Mouse (Mus musculus) liver, embryonic 15.5 days (tissue): ENCODE results near the gene Foxo1. TPM values are rescaled to one million over a fixed set of nuclear protein-coding genes. Genes with fewer than 3 reads are reported as not detected.

ENCODE experiments used
- ATAC-seq: fragments of 200-750 bp; cut with Nextera tagmentation; 2 replicates; pipeline ENCODE4 v1.8.0; 2017; ENCODE audit warnings: moderate number of reproducible peaks, mild to moderate bottlenecking, moderate library complexity; ENCODE audit not compliant: insufficient read depth
- H3K27ac ChIP-seq: fragments of 300-500 bp; sonication (generic); replicated peaks from 2 replicates; pipeline ENCODE4 v1.5.1; 2015; ENCODE audit warnings: mild to moderate bottlenecking, inconsistent platforms
- H3K27me3 ChIP-seq: fragments of 300-500 bp; sonication (generic); 2 replicates; pipeline ENCODE4 v1.6.1; 2015; ENCODE audit warnings: mild to moderate bottlenecking, inconsistent platforms
- H3K36me3 ChIP-seq: fragments of 300-500 bp; sonication (generic); replicated peaks from 2 replicates; pipeline ENCODE4 v1.6.1; 2015; ENCODE audit warnings: moderate library complexity, mild to moderate bottlenecking, inconsistent platforms
- H3K4me1 ChIP-seq: fragments of 300-500 bp; sonication (generic); replicated peaks from 2 replicates; pipeline ENCODE4 v1.6.1; 2015; ENCODE audit warnings: inconsistent platforms
- H3K4me2 ChIP-seq: fragments of 300-500 bp; sonication (generic); 2 replicates; pipeline ENCODE4 v1.6.1; 2015; ENCODE audit warnings: moderate library complexity, mild to moderate bottlenecking, inconsistent platforms
- H3K4me3 ChIP-seq: fragments of 300-500 bp; sonication (generic); replicated peaks from 2 replicates; pipeline ENCODE4 v1.5.1; 2015; ENCODE audit warnings: mild to moderate bottlenecking, inconsistent platforms
- H3K9ac ChIP-seq: fragments of 300-500 bp; sonication (generic); 2 replicates; pipeline ENCODE4 v1.6.1; 2015; ENCODE audit warnings: moderate library complexity, mild to moderate bottlenecking, inconsistent platforms
- H3K9me3 ChIP-seq: fragments of 300-500 bp; sonication (generic); replicated peaks from 2 replicates; pipeline ENCODE4 v1.6.1; 2016; ENCODE audit warnings: inconsistent platforms
- WGBS: fragments of 180-500 bp; shearing (Covaris S2); methylation state at CpG from one replicate; pipeline ENCODE4 v1.1.7; 2015; ENCODE audit warnings: mixed read lengths; ENCODE audit not compliant: insufficient replicate concordance; 5-methylcytosine and 5-hydroxymethylcytosine counted together
- polyA plus RNA-seq: library from polyadenylated mRNA; unstranded; fragments of >200 nt; fragmentation: Nextera tagmentation; extraction: Ambion mirVana; gene quantifications from 2 replicates; pipeline ENCODE4 v1.2.1, GENCODE M21; 2015

The Foxo1 gene
- polyA plus RNA-seq, 1 experiment from 2014 or later, result 1.7 TPM

- Histone ChIP-seq H3K4me1 (no peaks in the 10 kb centered on the region), H3K27me3 (no peaks in the 10 kb centered on the region), H3K36me3 (no peaks in the 10 kb centered on the region), H3K4me2 (no peak overlapping the region), H3K4me3 (no peak overlapping the region), H3K27ac (no peak overlapping the region), H3K9ac (no peak overlapping the region), H3K9me3 (no peaks in the 10 kb centered on the region)
- 11% methylated on average over 1 of the region's 1 CpGs for WGBS
- ATAC-seq, result no peak
Measured at GRCm38 (mm10) chr3:52251184-52251583, 17.0 kb upstream of the Foxo1 start.

GRCm38 (mm10) chr3:52253656-52254461 lies 14.3 kb upstream of the Foxo1 start:
- no peaks in the 10 kb centered on the region for H3K36me3 ChIP-seq
- H3K9ac ChIP-seq, result no peak overlapping the region
- H3K27ac ChIP-seq, result no peak overlapping the region
- H3K4me1 ChIP-seq, result 0 out of 2 replicates have a peak, but pooled peaks cover 3% of the 10 kb centered on the region
- ATAC-seq, result no peak
- no peak overlapping the region for H3K4me3 ChIP-seq
- no peak overlapping the region for H3K4me2 ChIP-seq
- no peaks in the 10 kb centered on the region for H3K9me3 ChIP-seq
- 25% methylated on average over 14 of the region's 14 CpGs for WGBS
- no peaks in the 10 kb centered on the region for H3K27me3 ChIP-seq

GRCm38 (mm10) chr3:52254496-52254895 lies 13.6 kb upstream of the Foxo1 start:
- Histone ChIP-seq H3K27ac (no peak overlapping the region), H3K9me3 (no peaks in the 10 kb centered on the region), H3K4me3 (no peak overlapping the region), H3K27me3 (no peaks in the 10 kb centered on the region), H3K4me1 (0 out of 2 replicates have a peak, but pooled peaks cover 3% of the 10 kb centered on the region), H3K36me3 (no peaks in the 10 kb centered on the region), H3K4me2 (no peak overlapping the region), H3K9ac (no peak overlapping the region)
- ATAC-seq, result no peak
- 11% methylated on average over 2 of the region's 2 CpGs for WGBS

- no peak for ATAC-seq
- Histone ChIP-seq H3K9me3 (no peaks in the 10 kb centered on the region), H3K4me2 (peak overlapping the region; percentile 44), H3K4me3 (peak overlapping the region; percentile 29), H3K4me1 (0 out of 2 replicates have a peak, but pooled peaks cover 3% of the 10 kb centered on the region), H3K36me3 (no peaks in the 10 kb centered on the region), H3K27ac (no peak overlapping the region), H3K9ac (no peak overlapping the region), H3K27me3 (no peaks in the 10 kb centered on the region)
- 9% methylated on average over 18 of the region's 18 CpGs for WGBS
Measured at GRCm38 (mm10) chr3:52257782-52258441, 10.2 kb upstream of the Foxo1 start.

- no peak overlapping the region for H3K9ac ChIP-seq
- no peaks in the 10 kb centered on the region for H3K9me3 ChIP-seq
- 0 out of 2 replicates have a peak, but pooled peaks cover 3% of the 10 kb centered on the region for H3K4me1 ChIP-seq
- H3K36me3 ChIP-seq, result no peaks in the 10 kb centered on the region
- H3K4me2 ChIP-seq, result no peak overlapping the region
- no peak for ATAC-seq
- WGBS, result 43% methylated on average over 3 of the region's 3 CpGs
- no peak overlapping the region for H3K4me3 ChIP-seq
- H3K27me3 ChIP-seq, result no peaks in the 10 kb centered on the region
- H3K27ac ChIP-seq, result no peak overlapping the region
Measured at GRCm38 (mm10) chr3:52258532-52258931, 9.6 kb upstream of the Foxo1 start.

- Histone ChIP-seq H3K4me3 (no peak overlapping the region), H3K36me3 (no peaks in the 10 kb centered on the region), H3K9ac (no peak overlapping the region), H3K27me3 (peaks cover 29% of the 10 kb centered on the region), H3K27ac (no peak overlapping the region), H3K9me3 (no peaks in the 10 kb centered on the region), H3K4me2 (no peak overlapping the region), H3K4me1 (peaks cover 17% of the 10 kb centered on the region)
- no peak for ATAC-seq
- 50% methylated on average over 13 of the region's 13 CpGs for WGBS
Measured at GRCm38 (mm10) chr3:52262431-52263161, 5.5 kb upstream of the Foxo1 start.

GRCm38 (mm10) chr3:52264354-52264753 lies 3.8 kb upstream of the Foxo1 start:
- no peak overlapping the region for H3K4me2 ChIP-seq
- no peak for ATAC-seq

GRCm38 (mm10) chr3:52266606-52267160 lies 1.5 kb upstream of the Foxo1 start:
- peak overlapping the region; percentile 73; the same call in 1 of the 2 replicates for H3K4me3 ChIP-seq
- H3K4me2 ChIP-seq, result peak overlapping the region; percentile 97
- H3K36me3 ChIP-seq, result no peaks in the 10 kb centered on the region
- no peak overlapping the region for H3K27ac ChIP-seq
- H3K9me3 ChIP-seq, result no peaks in the 10 kb centered on the region
- 16% methylated on average over 17 of the region's 17 CpGs for WGBS
- no peak for ATAC-seq
- peaks cover 70% of the 10 kb centered on the region for H3K27me3 ChIP-seq
- H3K9ac ChIP-seq, result no peak overlapping the region
- peaks cover 34% of the 10 kb centered on the region for H3K4me1 ChIP-seq

More at GRCm38 (mm10) chr3:52264354-52264753, 3.8 kb upstream of the Foxo1 start:
- 63% methylated on average over 8 of the region's 8 CpGs for WGBS
- peaks cover 27% of the 10 kb centered on the region for H3K4me1 ChIP-seq
- H3K9ac ChIP-seq, result no peak overlapping the region
- H3K27ac ChIP-seq, result no peak overlapping the region
- H3K4me3 ChIP-seq, result no peak overlapping the region
- no peaks in the 10 kb centered on the region for H3K9me3 ChIP-seq
- H3K27me3 ChIP-seq, result peaks cover 47% of the 10 kb centered on the region
- no peaks in the 10 kb centered on the region for H3K36me3 ChIP-seq

- Histone ChIP-seq H3K4me1 (peaks cover 34% of the 10 kb centered on the region), H3K27ac (no peak overlapping the region), H3K27me3 (peaks cover 76% of the 10 kb centered on the region), H3K4me2 (peak overlapping the region; percentile 97), H3K9ac (peak overlapping the region; percentile 67), H3K9me3 (no peaks in the 10 kb centered on the region), H3K36me3 (no peaks in the 10 kb centered on the region), H3K4me3 (peak overlapping the region; percentile 73)
- ATAC-seq, result no peak
- WGBS, result under 1% methylated on average over 15 of the region's 15 CpGs
Measured at GRCm38 (mm10) chr3:52267293-52267651, 864 bp upstream of the Foxo1 start.

GRCm38 (mm10) chr3:52268487-52268736 lies 276 bp downstream of the Foxo1 start:
- no peak; the same call in 1 of the 2 replicates for ATAC-seq
- Histone ChIP-seq H3K27me3 (peaks cover 77% of the 10 kb centered on the region), H3K4me3 (peak overlapping the region; percentile 73), H3K4me2 (peak overlapping the region; percentile 97), H3K27ac (peak overlapping the region; percentile 80), H3K9me3 (no peaks in the 10 kb centered on the region), H3K9ac (peak overlapping the region; percentile 67), H3K4me1 (peaks cover 34% of the 10 kb centered on the region), H3K36me3 (no peaks in the 10 kb centered on the region)
- under 1% methylated on average over 40 of the region's 40 CpGs for WGBS
